Mouse (Mus musculus) CH12.LX (cell line): ENCODE results near the gene Cers6.

Experiments
- ELF1 ChIP-seq: IDR thresholded peaks from 2 replicates; pipeline ENCODE4 v1.6.1; 2014; ENCODE audit warnings: low read depth, mild to moderate bottlenecking, inconsistent platforms, low read length, improper control_type of control experiment
- ETS1 ChIP-seq: conservative IDR thresholded peaks from 2 replicates; pipeline ENCODE4 v1.6.1; 2012; ENCODE audit warnings: low read depth, mild to moderate bottlenecking, inconsistent platforms, low read length, improper control_type of control experiment, moderate library complexity
- HCFC1 ChIP-seq: IDR thresholded peaks from 2 replicates; pipeline ENCODE4 v1.6.1; 2012; ENCODE audit warnings: low read depth, mild to moderate bottlenecking, inconsistent platforms, low read length, improper control_type of control experiment
- MAX ChIP-seq: IDR thresholded peaks from 2 replicates; pipeline ENCODE4 v1.6.1; 2011; ENCODE audit warnings: low read length, improper control_type of control experiment
- POLR2A ChIP-seq: IDR thresholded peaks from 2 replicates; pipeline ENCODE4 v1.6.1; 2011; ENCODE audit warnings: low read depth, mild to moderate bottlenecking, improper control_type of control experiment, low read length

- no peak for TF ChIP-seq POLR2A
- TF ChIP-seq MAX: no peak
- TF ChIP-seq ELF1: no peak
- no peak for TF ChIP-seq ETS1
- TF ChIP-seq HCFC1: no peak
Observed at GRCm38 (mm10) chr2:69148691-69149090, 287.4 kb downstream of the Cers6 start.
